Mouse (Mus musculus) gastrocnemius, adult 2 months (tissue): ENCODE measurements around the gene Herc2. TPM values are rescaled to one million over a fixed set of nuclear protein-coding genes. Genes with fewer than 3 reads are reported as not detected.
"Not testable (repeated sequence)": the region's sequence is repeated elsewhere in the genome, so short reads cannot be mapped to it uniquely, and the experiment has no call there.

Experiments used
- DNase-seq: peaks from one replicate; pipeline ENCODE4 v3.0.0; 2022
- H3K27ac ChIP-seq: fragments of 200-600 bp; 2 replicates; pipeline ENCODE4 v1.8.1; 2022; ENCODE audit warnings: mild to moderate bottlenecking
- H3K4me3 ChIP-seq: fragments of 200-600 bp; 2 replicates; pipeline ENCODE4 v1.8.1; 2022; ENCODE audit warnings: mild to moderate bottlenecking, moderate library complexity
- CTCF ChIP-seq: fragments of 200-600 bp; IDR thresholded peaks from 2 replicates; pipeline ENCODE4 v1.8.1; 2022; ENCODE audit warnings: antibody characterized with exemption, mild to moderate bottlenecking, moderate library complexity
- intact Hi-C: fragments of 180-260 bp; cut with DNase I; formaldehyde crosslinking; loops from one replicate; pipeline ENCODE4 v1.15.1; 2025
- long read RNA-seq, 2 experiments: library from polyadenylated mRNA; stranded (forward); transcript quantifications; one replicate each; pipeline ENCODE4 v2.0.0; 2021
- total RNA-seq, 2 experiments: library from RNA; stranded (reverse); gene quantifications; 2 replicates each; pipeline ENCODE4 v1.2.3; 2021

Gene Herc2
- 10 to 100 TPM; 44.5 to 63.8 TPM for total RNA-seq
- long read RNA-seq, experiment 1, partial matches to known transcripts: 27 of 33 reads
- long read RNA-seq, experiment 1, other reads (novel, unspliced or antisense): 6 of 33 reads
- long read RNA-seq, experiment 2, full-length matches to known transcripts: 1 of 24 reads
- long read RNA-seq, experiment 2, partial matches to known transcripts: 21 of 24 reads
- long read RNA-seq, experiment 2, other reads (novel, unspliced or antisense): 2 of 24 reads

DNA sequence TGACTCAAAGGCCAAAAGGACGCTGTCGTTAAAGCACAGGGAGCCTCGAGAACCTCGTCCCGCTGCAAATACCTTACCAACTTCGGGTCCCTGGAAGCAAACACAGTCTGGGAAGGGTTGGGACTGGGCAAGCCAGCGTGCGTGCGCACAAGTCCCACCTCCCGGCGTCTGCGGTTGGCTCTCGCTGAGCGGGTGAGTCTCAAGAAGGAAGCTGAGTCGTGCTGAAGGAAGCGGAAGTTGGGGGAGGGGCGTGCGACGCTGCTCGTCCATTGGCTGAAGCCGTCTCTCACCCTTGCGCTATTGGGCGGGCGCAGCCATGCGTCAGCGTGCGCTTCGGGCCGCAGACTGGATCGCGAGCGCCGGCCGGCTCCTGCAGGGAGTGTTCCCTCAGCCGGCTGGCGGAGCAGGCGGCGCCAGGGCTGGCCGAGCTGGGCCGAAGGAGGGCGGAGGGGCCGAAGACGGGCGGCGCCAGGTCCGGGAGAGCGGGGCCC lies at the start of gene Herc2:
Gene Herc2 (plus strand): TSS at position 366 of the 491 bp plus-strand sequence.
- intact Hi-C loops: loop anchor here (2.0 to 10.0 kb wide), 2 partner anchors 31 to 255 kb away; partner anchors contain the start of genes Nipa1 and Tubgcp5
- DNase-seq: peak; percentile 100
- TF ChIP-seq CTCF: peak; percentile 9; the same call in 1 of the 2 replicates
- peak within 1 kb of the TSS; percentile 78 for H3K4me3 ChIP-seq
- peak within 1 kb of the TSS; percentile 97 for H3K27ac ChIP-seq

DNA sequence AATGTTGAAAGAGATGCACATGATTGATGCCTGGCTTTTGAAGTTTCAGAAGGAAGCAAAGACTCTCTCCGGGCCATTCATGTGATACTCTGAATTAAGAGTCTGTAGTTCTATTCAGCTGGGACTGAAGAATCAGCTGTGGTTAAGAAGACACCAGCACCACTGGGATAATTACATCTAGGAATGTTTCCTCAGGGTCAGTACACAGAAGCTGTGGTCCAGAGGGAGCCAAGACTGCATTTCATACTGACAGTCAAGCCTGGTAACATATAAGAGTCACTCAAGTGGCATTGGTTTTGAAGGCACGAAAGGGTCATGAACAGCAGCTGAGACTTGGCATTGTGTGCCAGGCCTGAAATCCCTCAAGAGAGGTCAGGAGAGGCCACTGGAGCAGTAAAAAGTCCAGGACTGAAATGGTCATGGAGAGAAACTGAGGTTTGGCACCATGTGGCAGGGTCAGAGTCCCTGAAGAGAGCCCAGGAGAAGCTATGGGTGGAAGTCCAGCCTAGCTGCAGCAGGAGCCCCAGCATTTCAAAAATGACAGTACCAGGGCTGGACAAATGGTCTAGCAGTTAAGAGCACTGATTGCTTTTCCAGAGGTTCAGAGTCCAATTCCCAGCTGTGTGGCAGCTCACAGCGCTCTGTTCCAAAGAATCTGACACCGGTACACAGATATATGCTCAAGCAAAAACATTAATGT lies 39.5 kb upstream of the Herc2 start:
- H3K27ac ChIP-seq: 0 out of 2 replicates have a peak overlapping the region, but pooled peaks have one; percentile 46
- no peak for DNase-seq
- intact Hi-C loops: no loop called here
- TF ChIP-seq CTCF: no peak
- H3K4me3 ChIP-seq: no peak overlapping the region

DNA sequence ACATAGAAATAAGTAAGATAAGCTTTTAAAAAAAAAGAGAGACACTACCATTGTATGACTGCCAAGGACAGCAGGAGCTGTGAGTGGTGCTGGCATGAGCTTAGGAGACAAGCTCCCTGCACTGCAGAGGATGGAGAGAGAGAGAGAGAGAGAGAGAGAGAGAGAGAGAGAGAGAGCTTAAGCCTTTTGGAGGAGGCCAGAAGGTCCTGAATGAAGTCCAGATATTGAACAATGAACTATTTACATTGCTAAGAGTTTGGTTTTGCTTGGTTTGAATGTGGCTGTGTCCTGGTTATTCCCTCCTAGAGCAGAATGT lies 39.0 kb upstream of the Herc2 start:
- no peak for DNase-seq
- TF ChIP-seq CTCF: no peak
- intact Hi-C loops: no loop called here
- no peak overlapping the region for H3K4me3 ChIP-seq
- H3K27ac ChIP-seq: no peak overlapping the region

DNA sequence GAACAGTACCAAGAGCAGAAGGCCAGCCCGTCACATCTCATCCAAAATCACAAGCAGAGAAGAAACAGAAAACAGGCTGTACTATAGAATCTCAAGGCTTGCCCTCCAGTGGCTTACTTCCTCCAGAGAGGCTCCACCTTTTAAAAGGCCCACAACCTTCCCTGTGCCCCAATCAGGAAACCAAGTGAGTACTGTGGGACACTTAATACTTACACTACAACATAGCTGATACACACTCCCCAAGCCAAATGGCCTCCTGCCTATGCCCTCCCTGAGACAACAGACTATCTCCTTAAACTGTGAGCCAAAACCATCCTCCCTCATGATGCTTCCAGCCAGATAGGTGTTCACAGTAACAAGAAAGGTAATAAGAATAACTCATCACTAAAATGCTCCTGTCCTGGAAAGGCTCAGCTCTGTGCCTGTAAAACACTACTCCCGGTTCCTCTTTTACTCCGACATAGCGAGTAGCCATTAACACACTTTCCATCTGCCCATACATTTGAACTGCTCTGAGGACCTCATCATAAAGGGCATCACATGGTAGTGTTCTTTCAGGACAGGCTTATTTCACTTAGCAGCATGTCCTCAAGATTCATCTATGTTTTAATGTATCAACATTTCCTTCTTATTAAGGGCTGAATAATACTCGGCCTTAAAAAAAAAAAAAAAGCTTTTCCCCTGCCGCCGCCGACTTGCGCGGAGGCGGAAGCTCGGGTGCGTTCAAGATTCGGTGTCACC lies 36.6 kb upstream of the Herc2 start:
- TF ChIP-seq CTCF: no peak
- DNase-seq: no peak
- intact Hi-C loops: no loop called here

DNA sequence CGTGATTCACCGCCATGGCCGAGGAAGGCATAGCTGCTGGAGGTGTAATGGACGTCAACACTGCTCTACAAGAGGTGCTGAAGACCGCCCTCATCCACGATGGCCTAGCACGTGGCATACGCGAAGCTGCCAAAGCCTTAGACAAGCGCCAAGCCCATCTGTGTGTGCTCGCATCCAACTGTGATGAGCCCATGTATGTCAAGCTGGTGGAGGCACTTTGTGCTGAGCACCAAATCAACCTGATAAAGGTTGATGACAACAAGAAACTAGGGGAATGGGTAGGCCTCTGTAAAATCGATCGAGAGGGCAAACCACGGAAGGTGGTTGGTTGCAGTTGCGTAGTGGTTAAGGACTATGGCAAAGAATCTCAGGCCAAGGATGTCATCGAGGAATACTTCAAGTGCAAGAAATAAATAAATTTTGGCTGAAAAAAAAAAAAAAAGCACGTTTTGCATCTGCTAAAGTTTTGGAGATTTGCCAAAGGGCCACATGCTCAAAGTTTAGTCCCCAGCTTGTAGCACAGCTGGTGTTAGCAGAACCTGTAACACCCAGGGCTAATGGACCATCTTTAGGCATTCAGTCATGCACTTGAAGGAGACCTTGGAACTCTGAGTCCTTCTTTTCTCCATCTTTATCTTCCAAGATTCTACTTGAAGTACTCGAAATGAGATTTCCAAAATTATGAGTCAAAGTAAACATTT lies 35.8 kb upstream of the Herc2 start:
- DNase-seq, intact Hi-C loops, H3K4me3 ChIP-seq, H3K27ac ChIP-seq: not testable (repeated sequence)

More for the DNA sequence above, 36.6 kb upstream of the Herc2 start:
- H3K4me3 ChIP-seq: no peak overlapping the region
- no peak overlapping the region for H3K27ac ChIP-seq

DNA sequence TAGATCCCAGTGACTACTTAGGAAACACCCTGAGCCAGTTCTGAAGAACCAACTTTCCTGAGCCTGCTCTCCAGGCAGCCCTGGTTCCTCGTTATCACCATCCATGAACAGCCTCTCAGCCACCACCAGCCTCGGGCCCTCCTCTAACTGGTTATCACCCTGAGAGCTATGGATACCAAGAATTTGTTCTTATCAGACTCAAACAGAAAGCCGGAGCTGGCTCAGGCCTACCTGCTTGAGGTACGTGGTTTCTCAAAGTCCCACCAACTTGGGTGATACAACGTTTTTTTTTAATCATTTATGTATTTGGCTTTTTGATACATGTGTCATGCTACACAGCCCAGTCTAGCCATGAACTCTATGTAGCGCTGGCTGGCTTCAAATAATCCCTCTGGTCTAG lies 34.8 kb upstream of the Herc2 start:
- TF ChIP-seq CTCF: no peak
- Histone ChIP-seq H3K4me3 (no peak overlapping the region), H3K27ac (no peak overlapping the region)
- intact Hi-C loops: no loop called here
- no peak for DNase-seq

DNA sequence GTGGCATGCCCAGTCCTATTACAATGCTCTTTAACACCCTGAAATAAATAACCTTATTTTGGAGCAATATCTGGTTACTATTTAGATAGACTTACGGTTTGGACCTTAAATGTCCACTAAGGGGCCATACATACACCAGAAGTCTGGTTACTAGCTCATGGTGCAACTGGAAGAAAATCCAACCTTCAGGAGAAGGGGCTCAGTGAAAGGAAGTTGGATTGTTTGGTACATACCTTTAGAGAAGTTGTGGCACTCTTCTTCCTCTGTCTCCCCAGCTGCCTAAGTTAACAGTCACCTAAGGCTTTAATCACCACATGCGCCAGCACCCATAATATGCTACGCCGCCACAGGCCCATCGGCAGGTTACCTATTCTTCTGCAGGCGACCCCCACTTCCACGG lies 34.2 kb upstream of the Herc2 start:
- no peak for DNase-seq
- no peak for TF ChIP-seq CTCF
- Histone ChIP-seq H3K27ac (no peak overlapping the region), H3K4me3 (no peak overlapping the region)
- intact Hi-C loops: no loop called here

DNA sequence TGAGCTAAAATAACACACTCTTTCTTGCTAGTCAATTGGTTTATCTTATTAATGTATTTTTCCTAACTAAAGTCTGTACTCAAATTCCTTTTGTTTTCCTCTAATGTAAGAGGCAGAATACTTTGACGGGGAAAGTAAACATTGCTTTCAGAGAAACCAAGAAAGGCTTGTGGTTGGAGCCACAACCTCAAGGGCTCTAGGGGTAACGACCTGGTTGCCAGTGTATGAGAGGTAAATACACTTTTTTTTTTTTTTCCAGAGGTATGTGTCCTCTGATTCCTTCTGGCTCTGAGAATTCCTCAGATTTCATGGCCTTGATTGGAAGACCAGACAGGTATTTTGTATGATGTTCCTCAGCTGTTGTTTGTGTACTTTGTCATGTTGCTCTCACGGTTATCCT lies 32.2 kb upstream of the Herc2 start:
- TF ChIP-seq CTCF: no peak
- intact Hi-C loops: loop anchor here (2.0 kb wide), 1 partner anchor 31 kb away; no protein-coding TSS in a partner anchor
- no peak overlapping the region for H3K27ac ChIP-seq
- H3K4me3 ChIP-seq: no peak overlapping the region
- no peak for DNase-seq

DNA sequence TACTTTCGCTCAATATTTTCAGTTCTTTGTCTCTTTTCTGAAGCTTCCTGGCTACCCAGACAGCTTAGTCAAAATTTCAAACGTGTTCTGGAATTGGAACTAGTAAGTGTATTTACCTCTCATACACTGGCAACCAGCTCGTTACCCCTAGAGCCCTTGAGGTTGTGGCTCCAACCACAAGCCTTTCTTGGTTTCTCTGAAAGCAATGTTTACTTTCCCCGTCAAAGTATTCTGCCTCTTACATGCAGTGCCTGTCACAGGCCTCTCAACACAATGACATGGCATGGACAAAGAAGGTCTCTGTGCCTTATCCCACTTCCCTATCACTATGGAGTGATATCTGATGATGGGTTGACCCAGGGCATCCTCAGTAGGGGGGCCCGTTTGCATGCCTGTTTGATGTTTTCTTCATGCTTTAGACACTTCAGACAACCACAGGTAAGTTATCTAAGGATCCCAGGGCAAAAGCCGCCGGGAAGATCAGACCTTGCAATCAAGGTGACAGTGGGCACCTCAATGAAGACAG lies 31.5 kb upstream of the Herc2 start:
- H3K27ac ChIP-seq: peak overlapping the region; percentile 85
- intact Hi-C loops: loop anchor here (2.0 kb wide), 1 partner anchor 30 kb away; no protein-coding TSS in a partner anchor
- TF ChIP-seq CTCF: no peak
- DNase-seq: no peak
- peak overlapping the region; percentile 97 for H3K4me3 ChIP-seq

DNA sequence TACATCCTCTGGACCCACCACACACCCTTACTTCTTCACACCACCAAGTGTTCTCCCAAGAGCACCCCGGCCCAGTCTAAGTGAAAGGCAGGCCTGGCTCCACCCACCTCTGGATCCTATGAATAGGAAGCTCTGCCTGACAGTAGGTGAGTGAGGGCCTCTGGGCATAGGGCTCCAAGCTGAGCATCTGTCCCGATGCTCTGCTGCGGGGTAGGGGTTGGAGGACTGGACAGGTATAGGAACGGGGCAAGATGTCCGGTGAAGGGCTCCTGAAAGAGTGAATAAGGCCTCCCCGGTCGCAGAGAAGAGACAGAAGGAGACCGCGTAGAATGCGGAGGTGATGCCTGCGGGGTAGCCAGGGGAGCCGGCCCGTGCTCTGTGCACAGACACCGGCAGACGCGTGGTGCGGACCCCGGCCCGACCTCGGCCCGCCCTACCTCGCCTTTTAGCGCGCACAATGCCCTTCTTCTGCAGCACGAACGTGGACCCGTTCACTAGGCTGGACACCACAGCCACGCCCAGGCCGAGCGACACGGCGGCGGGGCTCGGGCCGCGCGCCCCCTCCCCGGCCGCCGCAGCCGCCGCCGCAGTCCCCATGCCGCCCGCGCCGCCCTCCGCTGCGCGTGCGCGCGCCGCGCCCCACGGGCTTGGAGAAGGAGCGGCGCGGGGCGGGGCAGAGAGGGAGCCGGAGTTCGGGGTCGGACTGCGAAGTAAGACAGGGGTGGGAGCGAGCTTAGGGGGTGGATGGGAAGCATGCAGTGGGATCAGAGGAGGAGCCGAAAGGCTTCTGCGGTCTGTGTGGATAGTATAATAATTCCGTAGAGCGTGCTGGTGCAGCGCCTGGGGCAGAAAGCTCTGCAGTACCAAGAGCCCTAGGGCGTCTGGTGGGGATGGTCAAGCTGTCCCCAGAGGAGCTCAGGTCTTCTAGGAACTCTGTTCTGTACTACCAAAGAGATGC lies 30.7 kb upstream of the Herc2 start:
- no peak for TF ChIP-seq CTCF
- intact Hi-C loops: loop anchor here (2.0 kb wide), 1 partner anchor 30 kb away; no protein-coding TSS in a partner anchor
- DNase-seq: peak; percentile 81
- Histone ChIP-seq H3K4me3 (peak overlapping the region; percentile 97), H3K27ac (peak overlapping the region; percentile 85)

DNA sequence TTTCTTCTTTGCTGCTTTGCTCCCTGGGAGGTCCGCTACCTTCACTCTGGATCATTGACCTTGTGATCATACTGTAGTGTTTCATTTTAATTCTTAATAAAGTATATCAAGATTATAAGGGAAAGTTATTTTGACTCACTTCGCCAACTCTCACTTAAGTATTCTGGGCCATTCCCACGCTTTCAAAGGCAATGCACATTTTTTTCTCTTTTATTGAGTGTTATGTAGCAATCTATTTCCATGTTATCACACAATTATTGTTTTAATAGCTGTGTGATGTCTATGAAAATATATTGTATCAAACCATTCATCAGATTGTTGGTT lies 30.1 kb upstream of the Herc2 start, which contains the start of gene Nipa1:
Gene Nipa1 (minus strand): TSS at position 25 of the 324 bp plus-strand sequence.
- TF ChIP-seq CTCF: no peak
- intact Hi-C loops: loop anchor here (2.0 kb wide), 1 partner anchor 29 kb away; no protein-coding TSS in a partner anchor
- Histone ChIP-seq H3K4me3 (peak within 1 kb of the TSS; percentile 97), H3K27ac (peak within 1 kb of the TSS; percentile 85)
- no peak for DNase-seq
